Mouse (Mus musculus) hindbrain, embryonic 11.5 days (tissue): Measurements from ENCODE around the gene Pmf1. TPM values are rescaled to one million over a fixed set of nuclear protein-coding genes. Genes with fewer than 3 reads are reported as not detected.
A peak's percentile ranks its signal among the peaks of the same experiment; 100 is the strongest.
"Not testable (repeated sequence)": the region's sequence is repeated elsewhere in the genome, so short reads cannot be mapped to it uniquely, and the experiment has no call there.

ENCODE experiments used
- ATAC-seq: fragments of 200-750 bp; cut with Nextera tagmentation; 2 replicates; pipeline ENCODE4 v1.8.0; 2017; ENCODE audit warnings: mild to moderate bottlenecking, moderate TSS enrichment, moderate library complexity; ENCODE audit not compliant: low FRiP score
- DNase-seq: peaks from one replicate; pipeline ENCODE4 v3.0.0-alpha.2; 2015; ENCODE audit warnings: low spot score
- H3K27ac ChIP-seq: fragments of 300-500 bp; sonication (generic); 2 replicates; pipeline ENCODE4 v1.5.1; 2014; ENCODE audit warnings: mild to moderate bottlenecking, low read depth, low read length
- H3K27me3 ChIP-seq: fragments of 300-500 bp; sonication (generic); 2 replicates; pipeline ENCODE4 v1.6.1; 2014; ENCODE audit warnings: mild to moderate bottlenecking, low read length, moderate library complexity, mixed read lengths; ENCODE audit not compliant: control insufficient read depth, insufficient read depth
- H3K36me3 ChIP-seq: fragments of 300-500 bp; sonication (generic); 2 replicates; pipeline ENCODE4 v1.6.1; 2014; ENCODE audit warnings: mild to moderate bottlenecking, low read length, moderate library complexity, mixed read lengths; ENCODE audit not compliant: control insufficient read depth, insufficient read depth
- H3K4me1 ChIP-seq: fragments of 300-500 bp; sonication (generic); replicated peaks from 2 replicates; pipeline ENCODE4 v1.6.1; 2014; ENCODE audit warnings: low read length, mixed read lengths; ENCODE audit not compliant: control insufficient read depth, insufficient read depth
- H3K4me2 ChIP-seq: fragments of 300-500 bp; sonication (generic); replicated peaks from 2 replicates; pipeline ENCODE4 v1.6.1; 2014; ENCODE audit warnings: mild to moderate bottlenecking, low read depth, low read length
- H3K4me3 ChIP-seq: fragments of 300-500 bp; sonication (generic); 2 replicates; pipeline ENCODE4 v1.5.1; 2014; ENCODE audit warnings: low read depth, low read length
- H3K9ac ChIP-seq: fragments of 300-500 bp; sonication (generic); 2 replicates; pipeline ENCODE4 v1.6.1; 2014; ENCODE audit warnings: low read depth, low read length
- H3K9me3 ChIP-seq: fragments of 300-500 bp; sonication (generic); 2 replicates; pipeline ENCODE4 v1.6.1; 2016; ENCODE audit warnings: low read length; ENCODE audit not compliant: control insufficient read depth
- WGBS: fragments of 180-500 bp; shearing (Covaris S2); extraction: QIAGEN DNeasy Blood & Tissue Kit; methylation state at CpG from one replicate; pipeline ENCODE4 v1.1.7; 2014; 5-methylcytosine and 5-hydroxymethylcytosine counted together
- polyA plus RNA-seq: library from polyadenylated mRNA; unstranded; fragments of >200 nt; fragmentation: Nextera tagmentation; extraction: Ambion mirVana; gene quantifications from 2 replicates; pipeline ENCODE4 v1.2.1, GENCODE M21; 2014

Gene Pmf1
- polyA plus RNA-seq, 1 experiment from 2014 or later, result 109 TPM

DNA sequence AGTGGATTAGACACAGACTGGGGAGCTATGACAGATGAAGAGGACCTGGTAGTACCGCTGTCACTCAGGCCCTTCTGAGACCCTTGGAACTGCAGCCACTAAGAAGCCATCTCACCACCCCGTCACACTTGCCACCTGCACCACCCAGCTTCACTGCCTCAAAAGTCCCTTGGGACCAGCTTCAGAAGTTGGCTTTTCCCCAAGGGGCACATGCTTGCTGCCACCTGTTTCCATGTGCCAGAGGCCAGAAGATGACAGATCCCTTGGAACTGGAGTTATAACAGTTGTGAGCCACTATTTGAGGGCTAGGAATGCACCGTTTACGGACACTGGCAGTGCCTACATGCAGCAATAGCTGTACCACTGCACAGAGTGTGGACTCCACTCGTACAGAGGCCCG is 14.8 kb downstream of the Pmf1 start:
- Histone ChIP-seq H3K4me2 (no peak overlapping the region), H3K36me3 (no peaks in the 10 kb centered on the region), H3K27me3 (no peaks in the 10 kb centered on the region), H3K4me1 (no peaks in the 10 kb centered on the region), H3K4me3 (no peak overlapping the region), H3K9me3 (no peaks in the 10 kb centered on the region), H3K27ac (no peak overlapping the region), H3K9ac (no peak overlapping the region)
- DNase-seq (no peak), ATAC-seq (no peak)
- WGBS, result 95% methylated on average over 6 of the region's 6 CpGs

DNA sequence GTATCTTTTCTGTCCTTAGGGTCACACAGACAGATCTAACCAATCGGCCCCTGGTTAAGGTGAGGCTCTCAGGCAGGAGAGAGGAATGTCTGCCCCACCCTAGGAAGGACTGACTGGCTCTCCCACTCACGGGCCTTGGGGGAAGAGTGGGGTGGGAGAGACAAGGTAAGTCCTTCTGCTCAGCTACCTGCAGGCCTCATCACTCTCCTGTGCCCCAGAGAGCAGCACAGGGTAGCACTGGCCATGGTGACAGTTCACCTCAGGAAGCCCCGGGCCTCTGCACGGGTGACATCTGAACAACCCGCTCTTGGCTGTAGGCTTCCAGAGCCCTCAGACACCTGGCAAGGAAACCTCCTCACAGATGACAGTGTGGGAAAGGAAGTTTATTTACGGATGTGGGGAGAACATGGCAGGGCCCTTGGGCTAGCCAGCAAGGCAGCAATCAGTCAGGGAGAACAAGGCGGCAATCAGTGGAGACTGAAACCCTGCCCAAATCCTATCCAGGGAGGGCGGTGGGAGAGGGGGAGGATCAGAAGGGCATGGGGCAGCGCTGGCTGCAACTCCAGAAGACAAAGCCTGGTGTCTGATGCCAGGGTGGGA is 16.3 kb downstream of the Pmf1 start:
- 92% methylated on average over 9 of the region's 9 CpGs for WGBS
- Histone ChIP-seq H3K4me2 (no peak overlapping the region), H3K27me3 (no peaks in the 10 kb centered on the region), H3K27ac (no peak overlapping the region), H3K4me3 (no peak overlapping the region), H3K9me3 (no peaks in the 10 kb centered on the region), H3K4me1 (no peaks in the 10 kb centered on the region), H3K9ac (no peak overlapping the region), H3K36me3 (no peaks in the 10 kb centered on the region)
- ATAC-seq (no peak), DNase-seq (no peak)

DNA sequence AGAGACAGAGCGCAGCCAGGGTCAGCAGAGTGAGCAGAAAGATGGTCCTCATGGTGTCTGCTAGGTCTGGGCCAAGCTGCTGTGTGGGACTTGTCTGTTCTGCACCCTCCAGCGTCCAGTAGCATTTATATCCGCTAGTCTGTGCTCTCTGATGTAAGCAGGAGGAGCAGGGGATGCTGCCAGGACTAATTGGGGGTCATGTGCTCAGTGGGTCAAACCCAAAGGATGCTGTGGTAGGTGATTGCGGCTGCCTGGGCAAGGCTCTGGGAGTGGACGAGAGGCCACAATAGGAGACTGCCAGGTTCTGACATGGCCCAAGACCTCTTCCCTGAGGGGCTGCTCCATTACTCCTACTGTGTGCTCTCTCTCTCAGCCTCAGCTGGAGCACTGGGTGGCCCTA is 25.8 kb downstream of the Pmf1 start, which contains the start of gene Bglap:
Gene Bglap (minus strand): TSS at position 101 of the 400 bp plus-strand sequence.
- WGBS, result 84% methylated on average over 5 of the region's 5 CpGs
- no peak for DNase-seq
- Histone ChIP-seq H3K27ac (no peak within 1 kb of the TSS), H3K4me3 (no peak within 1 kb of the TSS), H3K27me3 (no peaks in the 10 kb centered on the region), H3K36me3 (no peaks in the 10 kb centered on the region), H3K4me2 (no peak within 1 kb of the TSS), H3K9me3 (no peaks in the 10 kb centered on the region), H3K9ac (no peak within 1 kb of the TSS), H3K4me1 (no peaks in the 10 kb centered on the region)
- no peak for ATAC-seq

DNA sequence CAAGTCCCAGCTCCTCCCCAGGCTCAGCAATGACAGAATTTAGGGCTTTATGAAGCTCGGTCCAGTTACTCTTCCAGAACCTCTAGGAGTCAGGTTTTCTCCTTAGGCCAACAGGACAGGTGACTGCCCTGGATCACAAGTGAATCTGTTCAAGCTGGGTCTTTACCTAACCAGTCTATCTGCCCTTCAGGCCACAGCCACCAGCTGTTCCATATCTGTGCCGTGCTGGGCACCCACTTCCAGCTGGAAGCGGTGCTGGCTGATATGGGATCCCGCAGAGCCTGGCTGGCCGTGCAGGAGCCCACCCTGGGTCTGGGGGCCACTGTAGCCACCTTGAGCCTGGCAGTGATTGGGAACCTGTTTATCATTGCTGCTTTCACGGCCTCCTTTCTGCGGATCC is 27.7 kb downstream of the Pmf1 start:
- 0 out of 2 replicates have a peak, but pooled peaks have one; percentile 26 for ATAC-seq
- not testable (repeated sequence) for H3K4me2 ChIP-seq, H3K4me3 ChIP-seq

DNA sequence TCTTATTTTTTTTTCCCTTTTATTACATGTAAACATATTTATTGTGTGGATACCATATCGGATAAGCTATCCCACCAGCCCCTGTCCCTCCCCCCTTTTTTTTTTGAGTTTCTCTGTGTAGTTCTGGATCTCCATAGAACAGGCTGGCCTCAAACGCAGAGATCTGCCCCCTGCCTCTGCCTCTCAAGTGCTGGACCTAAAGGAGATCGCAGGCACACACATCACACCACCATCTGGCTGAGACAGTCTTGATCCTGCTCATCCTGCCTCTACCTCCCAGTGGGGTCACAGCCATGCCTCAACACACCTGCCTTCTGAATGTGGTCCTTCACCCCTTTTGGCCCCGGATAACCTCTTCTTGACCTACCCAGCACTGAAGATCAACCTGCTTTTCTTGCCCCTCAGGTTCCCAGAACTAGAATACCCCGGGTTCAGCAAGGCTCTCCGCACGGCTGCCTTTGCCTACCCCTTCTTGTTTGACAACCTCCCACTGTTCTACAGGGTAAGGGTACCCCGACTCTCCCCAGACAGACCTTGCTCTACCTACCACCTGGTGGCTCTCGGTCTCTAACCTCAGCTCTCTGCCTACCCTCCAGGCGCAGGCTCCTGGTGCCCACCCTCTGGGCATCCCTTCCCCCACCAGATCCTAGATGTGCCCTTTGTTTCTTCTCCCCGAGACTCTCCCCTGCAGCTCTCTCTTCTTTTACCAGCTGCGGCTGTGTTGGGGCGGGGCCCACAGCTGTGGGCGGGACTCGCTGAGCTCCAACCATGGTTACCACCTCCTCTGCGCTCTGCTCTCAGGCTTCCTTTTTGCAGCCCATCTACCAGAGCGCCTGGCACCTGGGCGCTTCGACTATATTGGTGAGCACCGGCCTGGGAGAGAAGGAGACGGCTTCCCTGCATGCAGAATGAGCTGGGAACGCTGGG is 28.5 kb downstream of the Pmf1 start:
- H3K9me3 ChIP-seq, H3K4me1 ChIP-seq, H3K27ac ChIP-seq, H3K27me3 ChIP-seq, H3K36me3 ChIP-seq: not testable (repeated sequence)
- H3K4me2 ChIP-seq, result peak overlapping the region; percentile 35
- DNase-seq (peak; percentile 79), ATAC-seq (peak; percentile 91)
- 0 out of 2 replicates have a peak overlapping the region, but pooled peaks have one; percentile 16 for H3K4me3 ChIP-seq
- 7% methylated on average over 17 of the region's 22 CpGs for WGBS
- peak overlapping the region; percentile 34 for H3K9ac ChIP-seq

More for the DNA sequence above, 27.7 kb downstream of the Pmf1 start:
- not testable (repeated sequence) for H3K9me3 ChIP-seq, H3K4me1 ChIP-seq, DNase-seq, H3K27ac ChIP-seq, H3K36me3 ChIP-seq, H3K9ac ChIP-seq, H3K27me3 ChIP-seq
- WGBS, result 36% methylated on average over 1 of the region's 7 CpGs

DNA sequence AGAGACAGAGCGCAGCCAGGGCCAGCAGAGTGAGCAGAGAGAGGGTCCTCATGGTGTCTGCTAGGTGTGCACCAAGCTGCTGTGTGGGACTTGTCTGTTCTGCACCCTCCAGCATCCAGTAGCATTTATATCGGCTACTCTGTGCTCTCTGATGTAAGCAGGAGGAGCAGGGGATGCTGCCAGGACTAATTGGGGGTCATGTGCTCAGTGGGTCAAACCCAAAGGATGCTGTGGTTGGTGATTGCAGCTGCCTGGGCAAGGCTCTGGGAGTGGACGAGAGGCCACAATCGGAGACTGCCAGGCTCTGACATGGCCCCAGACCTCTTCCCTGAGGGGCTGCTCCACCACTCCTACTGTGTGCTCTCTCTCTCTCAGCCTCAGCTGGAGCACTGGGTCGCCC is 31.5 kb downstream of the Pmf1 start, which contains the start of gene Bglap2:
Gene Bglap2 (minus strand): TSS at position 101 of the 400 bp plus-strand sequence.
- not testable (repeated sequence) for H3K9me3 ChIP-seq, H3K27me3 ChIP-seq, H3K9ac ChIP-seq, H3K36me3 ChIP-seq, ATAC-seq, H3K4me2 ChIP-seq, H3K4me1 ChIP-seq, H3K4me3 ChIP-seq, H3K27ac ChIP-seq, DNase-seq
- 79% methylated on average over 4 of the region's 5 CpGs for WGBS

DNA sequence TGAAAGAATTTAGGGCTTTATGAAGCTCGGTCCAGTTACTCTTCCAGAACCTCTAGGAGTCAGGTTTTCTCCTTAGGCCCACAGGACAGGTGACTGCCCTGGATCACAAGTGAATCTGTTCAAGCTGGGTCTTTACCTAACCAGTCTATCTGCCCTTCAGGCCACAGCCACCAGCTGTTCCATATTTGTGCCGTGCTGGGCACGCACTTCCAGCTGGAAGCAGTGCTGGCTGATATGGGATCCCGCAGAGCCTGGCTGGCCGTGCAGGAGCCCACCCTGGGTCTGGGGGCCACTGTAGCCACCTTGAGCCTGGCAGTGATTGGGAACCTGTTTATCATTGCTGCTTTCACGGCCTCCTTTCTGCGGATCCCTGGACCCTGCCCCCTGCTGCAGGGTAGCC is 33.5 kb downstream of the Pmf1 start:
- H3K27ac ChIP-seq, result 0 out of 2 replicates have a peak overlapping the region, but pooled peaks have one; percentile 51
- not testable (repeated sequence) for H3K4me2 ChIP-seq, H3K9me3 ChIP-seq, H3K4me1 ChIP-seq, H3K4me3 ChIP-seq, H3K27me3 ChIP-seq, H3K36me3 ChIP-seq, H3K9ac ChIP-seq, DNase-seq
- ATAC-seq, result 0 out of 2 replicates have a peak, but pooled peaks have one; percentile 28
- 16% methylated on average over 5 of the region's 7 CpGs for WGBS

DNA sequence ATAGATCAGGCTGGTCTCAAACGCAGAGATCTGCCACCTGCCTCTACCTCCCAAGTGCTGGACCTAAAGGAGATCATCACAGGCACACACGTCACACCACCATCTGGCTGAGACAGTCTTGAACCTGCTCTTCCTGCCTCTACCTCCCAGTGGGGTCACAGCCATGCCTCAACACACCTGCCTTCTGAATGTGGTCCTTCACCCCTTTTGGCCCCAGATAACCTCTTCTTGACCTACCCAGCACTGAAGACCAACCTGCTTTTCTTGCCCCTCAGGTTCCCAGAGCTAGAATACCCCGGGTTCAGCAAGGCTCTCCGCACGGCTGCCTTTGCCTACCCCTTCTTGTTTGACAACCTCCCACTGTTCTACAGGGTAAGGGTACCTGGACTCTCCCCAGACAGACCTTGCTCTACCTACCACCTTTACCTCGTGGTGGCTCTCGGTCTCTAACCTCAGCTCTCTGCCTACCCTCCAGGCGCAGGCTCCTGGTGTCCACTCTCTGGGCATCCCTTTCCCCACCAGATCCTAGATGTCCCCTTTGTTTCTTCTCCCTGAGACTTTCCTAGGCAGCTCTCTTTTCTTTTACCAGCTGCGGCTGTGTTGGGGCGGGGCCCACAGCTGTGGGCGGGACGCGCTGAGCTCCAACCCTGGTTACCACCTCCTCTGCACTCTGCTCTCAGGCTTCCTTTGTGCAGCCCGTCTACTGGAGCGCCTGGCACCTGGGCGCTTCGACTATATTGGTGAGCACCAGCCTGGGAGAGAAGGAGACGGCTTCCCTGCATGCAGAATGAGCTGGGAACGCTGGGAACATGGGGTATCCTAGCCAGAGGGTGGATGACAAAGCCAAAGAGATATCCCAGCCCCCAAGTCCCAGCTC is 34.1 kb downstream of the Pmf1 start:
- peak overlapping the region; percentile 37; the same call in 1 of the 2 replicates for H3K9ac ChIP-seq
- ATAC-seq (peak; percentile 90), DNase-seq (peak; percentile 67)
- H3K4me1 ChIP-seq, H3K4me3 ChIP-seq, H3K9me3 ChIP-seq, H3K27me3 ChIP-seq, H3K36me3 ChIP-seq: not testable (repeated sequence)
- 10% methylated on average over 16 of the region's 19 CpGs for WGBS
- peak overlapping the region; percentile 11 for H3K4me2 ChIP-seq
- H3K27ac ChIP-seq, result 0 out of 2 replicates have a peak overlapping the region, but pooled peaks have one; percentile 51
